9 mouse cellular contexts compared by ENCODE assay signal in the genomic region with DNA sequence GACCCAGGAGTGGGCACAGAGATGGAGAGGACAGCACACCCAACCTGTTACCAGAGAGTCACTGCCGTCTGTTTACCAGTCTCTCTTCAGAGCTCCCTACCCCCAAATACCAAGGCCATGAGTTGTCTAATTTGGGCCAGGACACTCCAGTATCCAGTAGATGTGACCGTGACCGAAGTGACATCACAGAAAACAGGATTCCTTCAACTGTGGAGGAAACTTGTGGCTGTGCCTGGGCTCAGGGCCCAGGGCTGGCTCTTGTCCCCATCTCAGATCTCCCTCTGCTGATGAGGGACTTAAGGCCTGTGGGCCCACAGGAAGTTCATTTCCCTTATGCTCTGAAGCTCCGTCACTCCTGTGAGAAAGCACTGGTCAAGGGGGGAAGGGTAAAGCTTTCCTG. TPM values are rescaled to one million over a fixed set of nuclear protein-coding genes. Genes with fewer than 3 reads are reported as not detected.
DNase-seq lines count a peak whose midpoint lies in the region; ATAC-seq lines count a peak whose summit lies in the region.
"Had no signal": no experiment of that assay in that cellular context is flagged by ENCODE, and none has a peak within 500 bp of the region (broad histone marks: within the 10 kb centered on the region; RNA-seq: fewer than 3 reads in every experiment).

No protein-coding gene starts in this region.

- no peak overlapping the region for H3K4me3 ChIP-seq in hindbrain, embryonic 13.5 days
- H3K4me3 ChIP-seq in hindbrain, embryonic 16.5 days (ENCODE audit: low read length), result no peak overlapping the region
- H3K4me3 ChIP-seq in embryonic facial prominence, embryonic 12.5 days, result no peak overlapping the region
- H3K4me3 ChIP-seq in liver, embryonic 11.5 days (ENCODE audit: low read depth, low read length), result no peak overlapping the region
- H3K4me3 ChIP-seq: erythroblast, embryonic 14.5 days had no signal

- H3K9me3 ChIP-seq in hindbrain, embryonic 13.5 days, result no peaks in the 10 kb centered on the region
- H3K9me3 ChIP-seq in hindbrain, embryonic 16.5 days (ENCODE audit: control insufficient read depth, low read length), result no peaks in the 10 kb centered on the region
- no peaks in the 10 kb centered on the region for H3K9me3 ChIP-seq in embryonic facial prominence, embryonic 12.5 days
- H3K9me3 ChIP-seq in liver, embryonic 11.5 days (ENCODE audit: control insufficient read depth, low read length), result no peaks in the 10 kb centered on the region

- 75% methylated on average over 4 of the region's 4 CpGs for WGBS in hindbrain, embryonic 13.5 days
- 67% methylated on average over 4 of the region's 4 CpGs for WGBS in hindbrain, embryonic 16.5 days
- WGBS in embryonic facial prominence, embryonic 12.5 days, result 60% methylated on average over 4 of the region's 4 CpGs
- 58% methylated on average over 4 of the region's 4 CpGs for WGBS in liver, embryonic 11.5 days

- no peak overlapping the region for H3K4me2 ChIP-seq in hindbrain, embryonic 13.5 days
- H3K4me2 ChIP-seq in hindbrain, embryonic 16.5 days (ENCODE audit: low read length), result no peak overlapping the region
- H3K4me2 ChIP-seq in embryonic facial prominence, embryonic 12.5 days (replicated peaks), result no peak overlapping the region
- no peak overlapping the region for H3K4me2 ChIP-seq in liver, embryonic 11.5 days

- H3K4me1 ChIP-seq in hindbrain, embryonic 13.5 days (replicated peaks), result peaks cover 32% of the 10 kb centered on the region
- H3K4me1 ChIP-seq in hindbrain, embryonic 16.5 days (ENCODE audit: control insufficient read depth, insufficient read depth, low read depth, low read length), result peaks cover 3% of the 10 kb centered on the region; the same call in 1 of the 2 replicates
- H3K4me1 ChIP-seq in embryonic facial prominence, embryonic 12.5 days, result peaks cover 27% of the 10 kb centered on the region
- peaks cover 43% of the 10 kb centered on the region for H3K4me1 ChIP-seq in liver, embryonic 11.5 days (replicated peaks; ENCODE audit: control insufficient read depth, insufficient read depth, low read length)

- no peak overlapping the region for H3K27ac ChIP-seq in hindbrain, embryonic 13.5 days
- no peak overlapping the region for H3K27ac ChIP-seq in hindbrain, embryonic 16.5 days (ENCODE audit: low read depth, low read length)
- H3K27ac ChIP-seq in embryonic facial prominence, embryonic 12.5 days, result no peak overlapping the region; the same call in 1 of the 2 replicates
- H3K27ac ChIP-seq in liver, embryonic 11.5 days (ENCODE audit: low read depth, low read length), result peak overlapping the region; percentile 48; the same call in 1 of the 2 replicates

- no peak for ATAC-seq in hindbrain, embryonic 13.5 days (ENCODE audit: low FRiP score)
- no peak; the same call in 1 of the 2 replicates for ATAC-seq in hindbrain, embryonic 16.5 days
- ATAC-seq in embryonic facial prominence, embryonic 12.5 days (ENCODE audit: insufficient number of reproducible peaks, insufficient read depth, low FRiP score, low TSS enrichment), result no peak
- no peak for ATAC-seq in liver, embryonic 11.5 days (replicated peaks; ENCODE audit: low FRiP score)
- ATAC-seq in CD4-positive, CD25-positive, alpha-beta regulatory T cell, adult 4 months, result no peak

- 0 out of 2 replicates have a peak overlapping the region, but pooled peaks have one; percentile 19 for H3K9ac ChIP-seq in hindbrain, embryonic 13.5 days
- no peak overlapping the region for H3K9ac ChIP-seq in hindbrain, embryonic 16.5 days (ENCODE audit: low read depth, low read length)
- H3K9ac ChIP-seq in embryonic facial prominence, embryonic 12.5 days, result 0 out of 2 replicates have a peak overlapping the region, but pooled peaks have one; percentile 2
- peak overlapping the region; percentile 30; the same call in 1 of the 2 replicates for H3K9ac ChIP-seq in liver, embryonic 11.5 days (ENCODE audit: low read depth, low read length)

- intact Hi-C loops in heart, postnatal 10 days (cut with DNase I), result loop anchor here (2.0 kb wide), 1 partner anchor 60 kb away; the partner anchor contains the start of gene Zcchc24
- intact Hi-C loops in left cerebral cortex, postnatal 36 days (cut with DNase I), result no loop called here

- DNase-seq in heart, postnatal 10 days, result peak; percentile 83 to 88
- no peak for DNase-seq in liver, embryonic 11.5 days (ENCODE audit: low spot score)
- DNase-seq in left cerebral cortex, postnatal 36 days (ENCODE audit: low spot score in 2 of 2), result no peak
- no peak for DNase-seq in ovary, postnatal 14 days (ENCODE audit: low spot score)

- H3K27me3 ChIP-seq in hindbrain, embryonic 13.5 days, result no peaks in the 10 kb centered on the region
- no peaks in the 10 kb centered on the region for H3K27me3 ChIP-seq in hindbrain, embryonic 16.5 days (replicated peaks; ENCODE audit: control insufficient read depth, insufficient read depth, low read length)
- H3K27me3 ChIP-seq in embryonic facial prominence, embryonic 12.5 days, result no peaks in the 10 kb centered on the region
- H3K27me3 ChIP-seq in liver, embryonic 11.5 days (replicated peaks; ENCODE audit: control insufficient read depth, insufficient read depth, low read length), result no peaks in the 10 kb centered on the region

- H3K36me3 ChIP-seq in hindbrain, embryonic 13.5 days, result no peaks in the 10 kb centered on the region
- H3K36me3 ChIP-seq in hindbrain, embryonic 16.5 days (ENCODE audit: control insufficient read depth, insufficient read depth, low read length), result no peaks in the 10 kb centered on the region
- no peaks in the 10 kb centered on the region for H3K36me3 ChIP-seq in embryonic facial prominence, embryonic 12.5 days
- H3K36me3 ChIP-seq in liver, embryonic 11.5 days (ENCODE audit: control insufficient read depth, insufficient read depth, low read length), result no peaks in the 10 kb centered on the region

RNA-seq across cellular contexts. Expression of gene Ppif, which starts 14.5 kb away (rescaled TPM):
- polyA plus RNA-seq in hindbrain, embryonic 13.5 days (2015; fragmentation: Nextera tagmentation; extraction: Ambion mirVana), result 28.0 and 32.0 TPM in 2 replicates
- polyA plus RNA-seq in hindbrain, embryonic 16.5 days (2015; fragmentation: Nextera tagmentation; extraction: Ambion mirVana), result 34.6 and 45.4 TPM in 2 replicates
- polyA plus RNA-seq in embryonic facial prominence, embryonic 12.5 days (2016; fragmentation: Nextera tagmentation; extraction: Ambion mirVana), result 27.6 and 30.3 TPM in 2 replicates
- 100 to 1,000 TPM; 248 to 271 TPM for total RNA-seq in heart, postnatal 10 days (2021)
- 96.3 and 97.0 TPM in 2 replicates for polyA plus RNA-seq in liver, embryonic 11.5 days (2014; fragmentation: Nextera tagmentation; extraction: Ambion mirVana)
- total RNA-seq in left cerebral cortex, postnatal 36 days (2021), result 10 to 100 TPM; 21.2 to 25.0 TPM
- polyA plus RNA-seq in CD4-positive, CD25-positive, alpha-beta regulatory T cell, adult 4 months (2017; shearing (Covaris generic)), result 10 to 100 TPM; 22.0 to 27.0 TPM

Comparison
In these comparisons a context has a peak if more than half of its experiments do, and no peak if none do; other contexts are left out.
1. DNase-seq: peak in heart, postnatal 10 days (2 of 2); none in liver, embryonic 11.5 days (single experiment), left cerebral cortex, postnatal 36 days (0 of 2) and ovary, postnatal 14 days (single experiment).